ENCODE assay signal across 8 mouse cellular contexts in genomic region chr17:85645718-85646665, GRCm38 (mm10). TPM values are rescaled to one million over a fixed set of nuclear protein-coding genes. Genes with fewer than 3 reads are reported as not detected.
A peak's percentile ranks its signal among the peaks of the same experiment; 100 is the strongest.
DNase-seq lines count a peak whose midpoint lies in the region; TF ChIP-seq lines count a peak whose summit lies in the region.

No protein-coding gene starts in this region.

- TF ChIP-seq POLR2A in kidney, adult 2 months (IDR thresholded peaks at IDR 0.05; ENCODE audit: low read depth, low read length) = no peak

- peak; percentile 33 for DNase-seq in cerebellum, adult 11 months
- DNase-seq in cerebellum, adult 8-10 months = no peak
- DNase-seq in B cell, adult 2 months = peak; percentile 19 to 24
- peak; percentile 54 to 60 for DNase-seq in cerebellum, postnatal 14 days
- peak; percentile 43 to 69 for DNase-seq in gastrocnemius, postnatal 4 days (ENCODE audit: low spot score in 2 of 2)
- DNase-seq in kidney, adult 2 months = peak; percentile 49
- peak; percentile 57 to 59 for DNase-seq in lung, postnatal 4 days
- peak; percentile 71 for DNase-seq in testis, postnatal 10 days (ENCODE audit: low spot score)

- H3K4me1 ChIP-seq in kidney, adult 2 months (ENCODE audit: control insufficient read depth, insufficient read depth, low read length) = no peaks in the 10 kb centered on the region

- H3K36me3 ChIP-seq in kidney, adult 2 months (ENCODE audit: control insufficient read depth, insufficient read depth, low read length) = no peaks in the 10 kb centered on the region

- TF ChIP-seq CTCF in kidney, adult 2 months (conservative IDR thresholded peaks at IDR 0.05; ENCODE audit: insufficient read depth, insufficient read length, low read depth, low read length) = no peak; the same call in 1 of the 2 replicates

- H3K27me3 ChIP-seq in kidney, adult 2 months (replicated peaks; ENCODE audit: control insufficient read depth, insufficient read depth, low read length) = no peaks in the 10 kb centered on the region

- H3K27ac ChIP-seq in kidney, adult 2 months (ENCODE audit: insufficient read depth, low read depth, low read length) = no peak overlapping the region

- WGBS in kidney, adult 2 months = 8% methylated on average over 36 of the region's 36 CpGs

- no peak overlapping the region for H3K4me3 ChIP-seq in kidney, adult 2 months (ENCODE audit: insufficient read depth, low read depth, low read length)

RNA-seq across cellular contexts. Expression of gene Six3, which starts 32.6 kb away (rescaled TPM):
- not detected for total RNA-seq in gastrocnemius, postnatal 4 days (2021)
- not detected in 2 replicates for polyA plus RNA-seq in kidney, adult 2 months (2012; rRNA removed)

RNA-seq across cellular contexts. Expression of gene Six2, which starts 42.1 kb away (rescaled TPM):
- total RNA-seq in gastrocnemius, postnatal 4 days (2021) = 10 to 100 TPM; 11.2 to 13.3 TPM
- 0.11 TPM in 1 of 2 replicates, not detected in the other for polyA plus RNA-seq in kidney, adult 2 months (2012; rRNA removed)
